Mouse (Mus musculus) midbrain, postnatal 0 days (tissue): Measurements from ENCODE around the gene 1110032F04Rik. TPM values are rescaled to one million over a fixed set of nuclear protein-coding genes. Genes with fewer than 3 reads are reported as not detected.

ENCODE experiments used
- ATAC-seq: fragments of 200-750 bp; cut with Nextera tagmentation; 2 replicates; pipeline ENCODE4 v1.8.0; 2017; ENCODE audit warnings: moderate number of reproducible peaks, mild to moderate bottlenecking, moderate TSS enrichment, moderate library complexity; ENCODE audit not compliant: low FRiP score
- DNase-seq: peaks from one replicate; pipeline ENCODE4 v3.0.0-alpha.2; 2015; ENCODE audit warnings: low spot score
- H3K27ac ChIP-seq: fragments of 300-500 bp; sonication (generic); 2 replicates; pipeline ENCODE4 v1.5.1; 2014; ENCODE audit warnings: low read depth, mild to moderate bottlenecking, low read length, mixed read lengths
- H3K27me3 ChIP-seq: fragments of 300-500 bp; sonication (generic); 2 replicates; pipeline ENCODE4 v1.6.1; 2014; ENCODE audit warnings: low read length, control low read depth, mixed read lengths; ENCODE audit not compliant: insufficient read depth
- H3K36me3 ChIP-seq: fragments of 300-500 bp; sonication (generic); 2 replicates; pipeline ENCODE4 v1.6.1; 2014; ENCODE audit warnings: low read length, control low read depth, mixed read lengths; ENCODE audit not compliant: insufficient read depth
- H3K4me1 ChIP-seq: fragments of 300-500 bp; sonication (generic); 2 replicates; pipeline ENCODE4 v1.6.1; 2014; ENCODE audit warnings: mild to moderate bottlenecking, control low read depth, antibody characterized with exemption, low read length, mixed read lengths; ENCODE audit not compliant: insufficient read depth
- H3K4me2 ChIP-seq: fragments of 300-500 bp; sonication (generic); 2 replicates; pipeline ENCODE4 v1.6.1; 2014; ENCODE audit warnings: low read depth, mild to moderate bottlenecking, low read length, mixed read lengths; ENCODE audit not compliant: poor library complexity, severe bottlenecking
- H3K4me3 ChIP-seq: fragments of 300-500 bp; sonication (generic); 2 replicates; pipeline ENCODE4 v1.5.1; 2014; ENCODE audit warnings: low read depth, mild to moderate bottlenecking, low read length, moderate library complexity
- H3K9ac ChIP-seq: fragments of 300-500 bp; sonication (generic); replicated peaks from 2 replicates; pipeline ENCODE4 v1.6.1; 2014; ENCODE audit warnings: mild to moderate bottlenecking, low read length, moderate library complexity, mixed read lengths; ENCODE audit not compliant: poor library complexity, severe bottlenecking
- H3K9me3 ChIP-seq: fragments of 300-500 bp; sonication (generic); 2 replicates; pipeline ENCODE4 v1.6.1; 2016; ENCODE audit warnings: low read length, control low read depth
- CTCF ChIP-seq: IDR thresholded peaks from 2 replicates; pipeline ENCODE4 v1.5.1; 2016; ENCODE audit warnings: antibody characterized with exemption, mild to moderate bottlenecking
- WGBS: fragments of 180-500 bp; shearing (Covaris S2); extraction: QIAGEN DNeasy Blood & Tissue Kit; methylation state at CpG from one replicate; pipeline ENCODE4 v1.1.7; 2014; 5-methylcytosine and 5-hydroxymethylcytosine counted together
- polyA plus RNA-seq: library from polyadenylated mRNA; unstranded; fragments of >200 nt; fragmentation: Nextera tagmentation; extraction: Ambion mirVana; gene quantifications from 2 replicates; pipeline ENCODE4 v1.2.1, GENCODE M21; 2015
- total RNA-seq: library from RNA; depleted of rRNA; stranded (reverse); fragments of >200 nt; gene quantifications from 2 replicates; pipeline ENCODE4 v1.2.3, GENCODE M21; 2014

The 1110032F04Rik gene
- total and polyA plus RNA-seq, 2 experiments from 2014 or later = 3.1 to 24.3 TPM

DNA sequence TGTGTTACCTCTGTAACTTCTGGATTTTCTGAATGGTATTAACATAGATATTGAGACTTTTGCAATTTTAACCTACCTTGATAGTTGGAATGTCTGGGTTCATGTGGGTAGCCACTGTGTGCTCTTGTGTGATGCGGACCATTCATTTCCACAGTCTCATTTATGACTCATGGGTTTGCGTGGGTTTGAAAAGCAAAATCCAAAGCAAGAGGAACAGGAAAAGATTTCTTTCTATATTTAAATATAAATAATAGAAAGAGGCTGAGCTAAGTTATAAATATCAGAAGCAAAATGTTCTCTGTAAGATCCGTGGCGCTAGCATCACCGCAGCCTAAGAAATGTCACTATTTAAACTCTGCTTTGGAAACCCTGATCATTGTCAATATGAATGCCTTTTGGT lies 41.7 kb upstream of the 1110032F04Rik start:
- WGBS = 90% methylated on average over 5 of the region's 5 CpGs
- Histone ChIP-seq H3K27me3 (no peaks in the 10 kb centered on the region), H3K9me3 (no peaks in the 10 kb centered on the region), H3K36me3 (no peaks in the 10 kb centered on the region), H3K4me1 (no peaks in the 10 kb centered on the region), H3K4me2 (no peak overlapping the region), H3K4me3 (no peak overlapping the region), H3K27ac (no peak overlapping the region), H3K9ac (no peak overlapping the region)
- no peak for DNase-seq
- no peak for ATAC-seq
- no peak for TF ChIP-seq CTCF

GRCm38 (mm10) chr3:68829944-68830343 lies 39.4 kb upstream of the 1110032F04Rik start:
- ATAC-seq = no peak
- Histone ChIP-seq H3K27me3 (no peaks in the 10 kb centered on the region), H3K9ac (no peak overlapping the region), H3K36me3 (no peaks in the 10 kb centered on the region), H3K4me3 (no peak overlapping the region), H3K4me2 (no peak overlapping the region), H3K27ac (no peak overlapping the region), H3K4me1 (no peaks in the 10 kb centered on the region), H3K9me3 (no peaks in the 10 kb centered on the region)
- DNase-seq = no peak
- 91% methylated on average over 3 of the region's 3 CpGs for WGBS
- no peak for TF ChIP-seq CTCF

GRCm38 (mm10) chr3:68836857-68837499 lies 32.4 kb upstream of the 1110032F04Rik start:
- no peaks in the 10 kb centered on the region for H3K9me3 ChIP-seq
- no peak overlapping the region for H3K9ac ChIP-seq
- WGBS = 62% methylated on average over 6 of the region's 6 CpGs
- no peak overlapping the region for H3K27ac ChIP-seq
- no peak for DNase-seq
- H3K4me2 ChIP-seq = no peak overlapping the region
- TF ChIP-seq CTCF = no peak
- no peaks in the 10 kb centered on the region for H3K36me3 ChIP-seq
- ATAC-seq = no peak
- no peaks in the 10 kb centered on the region; the same call in 1 of the 2 replicates for H3K4me1 ChIP-seq
- no peak overlapping the region for H3K4me3 ChIP-seq
- no peaks in the 10 kb centered on the region for H3K27me3 ChIP-seq

GRCm38 (mm10) chr3:68840206-68840605 lies 29.2 kb upstream of the 1110032F04Rik start:
- no peaks in the 10 kb centered on the region for H3K9me3 ChIP-seq
- H3K27ac ChIP-seq = no peak overlapping the region
- WGBS = 37% methylated on average over 4 of the region's 4 CpGs
- H3K36me3 ChIP-seq = no peaks in the 10 kb centered on the region
- no peak overlapping the region for H3K4me3 ChIP-seq
- no peak for TF ChIP-seq CTCF
- H3K4me1 ChIP-seq = no peaks in the 10 kb centered on the region; the same call in 1 of the 2 replicates
- ATAC-seq (no peak), DNase-seq (no peak)
- no peak overlapping the region for H3K9ac ChIP-seq
- no peak overlapping the region for H3K4me2 ChIP-seq
- no peaks in the 10 kb centered on the region for H3K27me3 ChIP-seq

- Histone ChIP-seq H3K27me3 (no peaks in the 10 kb centered on the region), H3K27ac (no peak overlapping the region), H3K36me3 (no peaks in the 10 kb centered on the region), H3K4me2 (no peak overlapping the region), H3K4me1 (no peaks in the 10 kb centered on the region), H3K9ac (no peak overlapping the region), H3K4me3 (no peak overlapping the region), H3K9me3 (no peaks in the 10 kb centered on the region)
- WGBS = 96% methylated on average over 4 of the region's 4 CpGs
- no peak for DNase-seq
- no peak for ATAC-seq
- TF ChIP-seq CTCF = no peak
These were observed 25.4 kb upstream of the 1110032F04Rik start for GRCm38 (mm10) chr3:68844025-68844424.

DNA sequence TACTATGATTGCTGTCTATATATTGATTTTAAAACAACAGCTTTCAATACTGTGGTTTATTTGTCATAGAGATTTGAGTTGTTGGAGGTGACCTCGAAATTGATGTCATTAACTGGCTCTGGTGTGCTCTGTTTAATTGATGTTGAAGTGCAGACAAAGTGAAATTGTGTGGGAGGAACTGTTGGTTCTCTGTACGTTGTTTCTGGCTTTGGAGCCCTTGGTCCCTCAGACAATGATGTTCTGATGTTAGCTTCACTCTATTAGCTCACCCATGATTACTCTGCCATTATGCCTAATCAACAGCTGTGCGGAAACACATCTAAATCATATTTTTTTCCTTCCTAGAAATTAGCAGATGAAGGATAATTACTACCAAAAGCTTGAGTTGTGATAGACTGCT lies 21.1 kb upstream of the 1110032F04Rik start:
- Histone ChIP-seq H3K9me3 (no peaks in the 10 kb centered on the region), H3K4me1 (no peaks in the 10 kb centered on the region), H3K36me3 (no peaks in the 10 kb centered on the region), H3K27me3 (no peaks in the 10 kb centered on the region), H3K27ac (no peak overlapping the region), H3K4me3 (no peak overlapping the region), H3K4me2 (no peak overlapping the region), H3K9ac (no peak overlapping the region)
- DNase-seq (no peak), ATAC-seq (no peak)
- 72% methylated on average over 3 of the region's 3 CpGs for WGBS
- TF ChIP-seq CTCF = no peak
